Mouse (Mus musculus) kidney, embryonic 16.5 days (tissue): ENCODE measurements at regions not wholly inside any gene's neighbourhood (a gene's known extent, or its start where the extent isn't known, plus 50 kb on each side); places are given as distances from the start of the nearest gene placed in this dataset.
A peak's percentile ranks its signal among the peaks of the same experiment; 100 is the strongest.

Source experiments
- ATAC-seq: fragments of 200-750 bp; cut with Nextera tagmentation; 2 replicates; pipeline ENCODE4 v1.8.0; 2017; ENCODE audit warnings: moderate TSS enrichment; ENCODE audit not compliant: low FRiP score, low TSS enrichment
- H3K27ac ChIP-seq: fragments of 300-500 bp; sonication (generic); 2 replicates; pipeline ENCODE4 v1.5.1; 2014; ENCODE audit warnings: low read length
- H3K27me3 ChIP-seq: fragments of 300-500 bp; sonication (generic); 2 replicates; pipeline ENCODE4 v1.6.1; 2014; ENCODE audit warnings: low read length, control low read depth, mixed read lengths; ENCODE audit not compliant: insufficient read depth
- H3K36me3 ChIP-seq: fragments of 300-500 bp; sonication (generic); 2 replicates; pipeline ENCODE4 v1.6.1; 2014; ENCODE audit warnings: low read length, control low read depth, mixed read lengths; ENCODE audit not compliant: insufficient read depth
- H3K4me1 ChIP-seq: fragments of 300-500 bp; sonication (generic); 2 replicates; pipeline ENCODE4 v1.6.1; 2014; ENCODE audit warnings: low read length, control low read depth, mixed read lengths; ENCODE audit not compliant: insufficient read depth
- H3K4me2 ChIP-seq: fragments of 300-500 bp; sonication (generic); replicated peaks from 2 replicates; pipeline ENCODE4 v1.6.1; 2014; ENCODE audit warnings: low read depth, low read length
- H3K4me3 ChIP-seq: fragments of 300-500 bp; sonication (generic); 2 replicates; pipeline ENCODE4 v1.5.1; 2014; ENCODE audit warnings: mild to moderate bottlenecking, low read length
- H3K9ac ChIP-seq: fragments of 300-500 bp; sonication (generic); replicated peaks from 2 replicates; pipeline ENCODE4 v1.6.1; 2014; ENCODE audit warnings: low read length
- H3K9me3 ChIP-seq: fragments of 300-500 bp; sonication (generic); 2 replicates; pipeline ENCODE4 v1.6.1; 2016; ENCODE audit warnings: low read length, control low read depth
- WGBS: fragments of 180-500 bp; shearing (Covaris S2); extraction: QIAGEN DNeasy Blood & Tissue Kit; methylation state at CpG from one replicate; pipeline ENCODE4 v1.1.7; 2014; 5-methylcytosine and 5-hydroxymethylcytosine counted together

DNA sequence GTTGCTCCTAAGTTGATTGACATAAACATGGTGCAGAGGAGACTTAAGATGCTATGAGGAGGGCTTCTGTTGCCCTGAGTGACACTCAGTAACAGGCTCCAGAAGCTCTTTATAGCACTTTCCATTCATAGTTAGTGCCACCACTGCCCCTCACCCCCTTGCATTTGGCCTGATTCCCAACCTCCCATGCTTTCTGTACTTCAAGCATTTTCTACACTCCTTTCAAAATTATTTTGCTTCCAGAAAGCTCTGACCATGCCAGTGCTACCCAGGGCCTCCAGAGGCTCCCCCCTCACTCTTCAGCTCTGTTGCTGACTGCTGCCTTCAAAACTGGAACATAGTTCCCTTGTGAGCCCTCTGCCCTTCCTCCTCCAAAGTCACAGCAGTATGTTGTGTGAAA is 129.4 kb upstream of the Dph6 start:
- Histone ChIP-seq H3K9me3 (no peaks in the 10 kb centered on the region), H3K4me1 (no peaks in the 10 kb centered on the region), H3K4me3 (no peak overlapping the region), H3K9ac (no peak overlapping the region), H3K4me2 (no peak overlapping the region), H3K27me3 (no peaks in the 10 kb centered on the region), H3K36me3 (no peaks in the 10 kb centered on the region), H3K27ac (no peak overlapping the region)
- no peak for ATAC-seq

DNA sequence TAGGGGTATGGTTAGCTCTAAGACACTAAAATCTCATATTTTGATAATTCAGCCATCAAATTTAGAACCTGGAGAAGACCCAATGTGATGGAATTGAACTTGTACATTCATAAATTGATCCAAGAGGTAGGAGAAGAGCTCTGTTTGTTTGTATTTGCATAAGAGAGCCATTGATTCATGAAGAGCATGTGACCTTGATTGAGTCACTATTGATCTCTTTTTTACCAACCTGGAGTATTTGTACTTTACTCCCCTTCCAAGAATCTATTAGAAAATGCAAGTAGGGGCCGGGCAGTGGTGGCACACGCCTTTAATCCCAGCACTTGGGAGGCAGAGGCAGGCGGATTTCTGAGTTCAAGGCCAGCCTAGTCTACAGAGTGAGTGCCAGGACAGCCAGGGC is 133.5 kb upstream of the Dph6 start:
- no peak for ATAC-seq
- Histone ChIP-seq H3K36me3 (no peaks in the 10 kb centered on the region), H3K27me3 (no peaks in the 10 kb centered on the region), H3K4me2 (no peak overlapping the region), H3K4me1 (no peaks in the 10 kb centered on the region), H3K4me3 (no peak overlapping the region), H3K9me3 (no peaks in the 10 kb centered on the region), H3K27ac (no peak overlapping the region), H3K9ac (no peak overlapping the region)
- 100% methylated on average over 3 of the region's 3 CpGs for WGBS

DNA sequence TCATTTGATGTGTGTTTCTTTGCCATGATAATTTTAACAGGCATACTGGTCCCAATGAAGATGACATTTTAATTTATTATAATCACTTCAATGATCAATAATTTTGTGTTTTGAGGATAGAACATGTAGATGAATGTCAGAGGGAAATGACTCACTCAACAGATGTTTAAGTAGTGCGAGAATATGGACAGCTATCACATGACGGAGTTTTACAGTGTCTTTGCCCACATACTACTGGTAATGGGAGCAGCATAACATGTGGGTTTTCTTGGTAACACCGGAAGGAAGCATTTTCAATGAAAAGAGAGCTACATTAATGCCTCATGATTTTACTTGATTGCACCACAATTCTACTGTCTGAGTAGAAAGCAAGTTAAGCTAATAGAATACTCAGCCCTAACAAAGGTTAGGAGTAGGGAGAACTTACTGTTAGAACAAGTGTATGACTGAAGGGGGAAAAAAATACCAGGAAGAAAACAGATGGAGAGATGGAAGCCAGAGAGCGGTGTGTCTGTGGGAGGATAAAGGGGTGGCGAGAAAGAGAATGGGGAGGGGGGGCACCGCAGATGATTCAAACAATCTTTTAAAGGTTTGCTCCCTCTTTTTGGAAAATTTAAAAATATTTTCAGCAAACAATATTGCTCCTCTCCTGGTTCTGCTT is 142.0 kb upstream of the Dph6 start:
- Histone ChIP-seq H3K36me3 (no peaks in the 10 kb centered on the region), H3K4me2 (no peak overlapping the region), H3K4me3 (no peak overlapping the region), H3K9ac (no peak overlapping the region), H3K4me1 (no peaks in the 10 kb centered on the region), H3K27ac (no peak overlapping the region), H3K9me3 (no peaks in the 10 kb centered on the region), H3K27me3 (no peaks in the 10 kb centered on the region)
- ATAC-seq, result no peak
- 89% methylated on average over 6 of the region's 6 CpGs for WGBS

DNA sequence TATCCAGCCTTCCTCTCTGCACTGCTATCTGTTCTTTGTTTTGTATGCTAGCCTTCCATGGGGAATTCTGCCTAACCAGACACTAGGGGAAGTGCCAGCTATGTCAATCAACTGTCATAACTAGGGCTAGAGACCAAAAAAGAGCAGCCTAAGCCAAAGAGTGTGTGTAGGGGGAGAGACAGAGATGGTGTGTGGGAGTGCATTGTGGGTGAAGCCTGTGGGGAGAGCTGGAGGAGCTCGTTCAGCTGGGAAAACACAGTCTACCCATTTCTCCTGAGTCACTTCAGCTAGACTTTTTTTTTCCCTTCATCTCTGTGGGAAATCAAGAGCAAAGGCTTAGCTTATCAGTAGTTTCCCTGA is 142.5 kb upstream of the Dph6 start:
- 9% methylated on average over 1 of the region's 1 CpGs for WGBS
- no peak overlapping the region for H3K4me2 ChIP-seq

DNA sequence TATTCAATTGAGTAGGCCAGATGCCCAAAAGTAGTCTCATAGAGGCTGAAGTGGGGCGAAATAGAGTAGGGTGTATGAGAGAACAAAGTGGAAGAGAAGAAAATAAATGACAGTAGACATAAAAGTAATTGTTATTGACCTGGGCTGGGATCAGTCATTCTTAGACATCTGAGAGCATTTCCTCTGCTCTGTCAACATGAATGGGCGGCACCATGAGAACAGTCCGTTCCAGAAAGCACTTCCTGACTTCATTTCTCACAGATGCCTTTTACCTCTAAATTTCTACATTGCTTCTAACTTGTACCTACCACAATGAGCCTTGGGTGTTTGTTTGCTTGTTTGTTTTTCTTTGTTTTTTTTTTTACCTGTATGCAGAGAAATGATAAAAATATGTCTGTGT is 148.5 kb upstream of the Dph6 start:
- H3K27me3 ChIP-seq, result no peaks in the 10 kb centered on the region
- no peak overlapping the region for H3K9ac ChIP-seq
- H3K9me3 ChIP-seq, result no peaks in the 10 kb centered on the region
- H3K36me3 ChIP-seq, result no peaks in the 10 kb centered on the region
- H3K27ac ChIP-seq, result no peak overlapping the region
- WGBS, result 76% methylated on average over 3 of the region's 3 CpGs
- H3K4me3 ChIP-seq, result no peak overlapping the region
- no peak overlapping the region for H3K4me2 ChIP-seq
- no peak for ATAC-seq
- H3K4me1 ChIP-seq, result no peaks in the 10 kb centered on the region

More for the DNA sequence above, 142.5 kb upstream of the Dph6 start:
- Histone ChIP-seq H3K4me3 (no peak overlapping the region), H3K9ac (no peak overlapping the region), H3K27ac (no peak overlapping the region), H3K4me1 (no peaks in the 10 kb centered on the region), H3K9me3 (no peaks in the 10 kb centered on the region), H3K36me3 (no peaks in the 10 kb centered on the region), H3K27me3 (no peaks in the 10 kb centered on the region)
- no peak for ATAC-seq

DNA sequence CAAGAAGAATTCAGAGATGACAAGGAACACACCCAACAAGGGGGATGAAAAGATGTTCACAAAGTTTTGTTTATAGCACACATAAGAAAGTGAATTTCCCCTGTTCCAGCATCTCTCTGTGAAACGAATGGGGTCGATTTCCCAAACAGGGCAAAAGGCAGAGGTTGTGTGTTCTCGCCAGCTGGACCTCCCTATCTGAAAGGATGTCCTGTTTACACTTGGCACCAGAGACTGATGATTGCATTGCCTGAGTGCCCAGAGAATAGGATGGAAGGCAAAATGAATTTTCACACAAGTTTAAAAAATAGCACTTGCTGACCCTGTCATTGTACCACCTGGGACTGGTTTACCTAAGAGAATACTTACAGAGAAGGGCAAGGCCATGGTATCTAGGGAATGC is 149.2 kb upstream of the Dph6 start:
- H3K4me3 ChIP-seq, result no peak overlapping the region
- 61% methylated on average over 3 of the region's 3 CpGs for WGBS
- no peaks in the 10 kb centered on the region for H3K36me3 ChIP-seq

DNA sequence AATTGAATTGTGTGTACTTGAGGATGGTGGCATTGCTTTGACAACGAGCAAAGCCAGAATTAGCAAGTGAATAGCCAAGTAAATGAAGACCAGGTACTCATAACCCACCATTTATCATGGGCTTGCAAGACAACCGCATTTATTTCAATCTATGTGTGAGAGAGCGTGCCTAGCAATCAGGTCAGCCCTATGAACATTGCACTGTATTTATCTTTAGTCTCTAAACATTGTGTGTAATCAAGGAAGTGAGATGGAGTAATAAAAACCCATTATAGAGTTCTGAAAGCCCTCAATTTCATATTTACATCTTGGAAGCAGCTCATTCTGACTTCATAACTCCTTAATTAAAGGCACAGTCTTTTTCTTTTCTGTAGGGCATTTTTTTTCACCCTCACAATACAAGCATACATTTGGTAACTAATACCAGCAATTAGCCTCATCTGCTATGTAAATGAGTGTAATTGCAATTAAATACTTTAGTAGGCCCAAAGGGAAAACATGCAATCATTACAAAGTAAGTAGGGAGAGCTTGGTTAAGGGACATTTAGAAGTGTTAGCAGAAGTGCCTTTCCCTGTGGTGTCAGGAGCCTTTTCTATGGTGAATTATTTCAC is 150.8 kb upstream of the Dph6 start:
- Histone ChIP-seq H3K4me1 (no peaks in the 10 kb centered on the region), H3K27me3 (no peaks in the 10 kb centered on the region), H3K9ac (no peak overlapping the region), H3K27ac (no peak overlapping the region), H3K4me3 (no peak overlapping the region), H3K4me2 (no peak overlapping the region), H3K36me3 (no peaks in the 10 kb centered on the region), H3K9me3 (no peaks in the 10 kb centered on the region)
- ATAC-seq, result no peak
- WGBS, result 87% methylated on average over 3 of the region's 3 CpGs

More for the DNA sequence above, 149.2 kb upstream of the Dph6 start:
- H3K9me3 ChIP-seq, result no peaks in the 10 kb centered on the region
- ATAC-seq, result no peak
- H3K4me2 ChIP-seq, result no peak overlapping the region
- no peaks in the 10 kb centered on the region for H3K4me1 ChIP-seq
- H3K27ac ChIP-seq, result no peak overlapping the region
- no peaks in the 10 kb centered on the region for H3K27me3 ChIP-seq
- H3K9ac ChIP-seq, result no peak overlapping the region

DNA sequence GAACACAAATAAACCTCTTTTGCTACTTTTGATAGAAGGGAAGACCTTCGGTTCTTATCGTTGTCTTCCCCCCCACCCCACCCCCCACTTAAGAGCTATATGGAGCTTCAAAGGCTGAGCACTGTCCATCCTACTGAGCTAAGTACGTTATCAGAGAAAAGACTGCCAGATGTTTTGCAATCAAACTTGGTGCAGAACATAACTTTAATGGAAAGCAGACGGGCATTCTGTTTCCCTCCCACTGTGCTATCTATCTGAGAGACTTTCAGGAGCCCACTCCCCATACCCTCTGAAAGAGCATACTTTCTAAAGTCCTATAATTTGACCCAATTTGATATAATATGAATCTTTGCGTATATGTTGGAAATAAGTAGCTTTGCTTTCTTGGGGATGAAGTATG is 153.3 kb upstream of the Dph6 start:
- Histone ChIP-seq H3K4me2 (no peak overlapping the region), H3K9me3 (no peaks in the 10 kb centered on the region), H3K36me3 (no peaks in the 10 kb centered on the region), H3K9ac (no peak overlapping the region), H3K27ac (no peak overlapping the region), H3K4me3 (no peak overlapping the region), H3K4me1 (0 out of 2 replicates have a peak, but pooled peaks cover 3% of the 10 kb centered on the region), H3K27me3 (no peaks in the 10 kb centered on the region)
- ATAC-seq, result no peak
- WGBS, result 64% methylated on average over 5 of the region's 5 CpGs

DNA sequence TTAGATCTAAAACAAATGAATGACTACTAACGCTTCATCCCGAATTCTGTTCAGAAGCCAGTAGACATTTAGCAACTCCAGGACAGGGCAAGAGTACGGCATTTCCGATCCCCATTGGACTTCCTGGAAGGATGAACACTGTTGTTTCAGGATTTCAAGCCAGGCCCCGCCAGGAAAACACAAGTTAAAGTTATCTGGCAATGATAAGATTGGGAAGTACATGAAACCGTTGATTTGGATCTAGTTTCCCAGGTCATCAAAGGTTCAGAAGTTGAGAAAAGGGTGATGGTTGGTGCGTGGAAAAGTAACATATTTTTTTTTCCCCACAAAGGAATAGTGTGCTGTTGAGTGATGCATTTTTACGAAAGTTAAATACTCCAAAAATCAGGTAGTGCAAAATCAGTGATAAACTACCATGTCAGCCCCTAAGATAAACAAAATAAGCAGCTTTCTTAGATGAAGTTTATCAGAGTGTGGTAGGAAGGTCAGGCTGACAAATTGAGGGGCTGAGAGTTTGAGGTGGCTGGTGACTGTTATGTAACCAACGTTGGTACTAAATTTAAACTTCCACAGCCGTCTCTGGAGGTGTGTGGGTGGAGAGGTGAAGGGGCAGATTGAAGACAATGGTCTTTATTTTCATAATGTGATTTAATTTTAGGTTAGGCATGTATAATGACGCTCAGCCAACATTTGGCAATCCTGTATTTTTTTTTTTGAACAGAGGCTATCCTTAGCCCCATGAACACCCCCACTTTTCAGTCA is 157.6 kb upstream of the Dph6 start:
- Histone ChIP-seq H3K9ac (no peak overlapping the region), H3K9me3 (no peaks in the 10 kb centered on the region), H3K27ac (peak overlapping the region; percentile 26; the same call in 1 of the 2 replicates), H3K4me3 (no peak overlapping the region), H3K27me3 (no peaks in the 10 kb centered on the region), H3K36me3 (no peaks in the 10 kb centered on the region), H3K4me1 (peaks cover 8% of the 10 kb centered on the region; the same call in 1 of the 2 replicates), H3K4me2 (no peak overlapping the region)
- peak; percentile 42; the same call in 1 of the 2 replicates for ATAC-seq
- 43% methylated on average over 11 of the region's 11 CpGs for WGBS

DNA sequence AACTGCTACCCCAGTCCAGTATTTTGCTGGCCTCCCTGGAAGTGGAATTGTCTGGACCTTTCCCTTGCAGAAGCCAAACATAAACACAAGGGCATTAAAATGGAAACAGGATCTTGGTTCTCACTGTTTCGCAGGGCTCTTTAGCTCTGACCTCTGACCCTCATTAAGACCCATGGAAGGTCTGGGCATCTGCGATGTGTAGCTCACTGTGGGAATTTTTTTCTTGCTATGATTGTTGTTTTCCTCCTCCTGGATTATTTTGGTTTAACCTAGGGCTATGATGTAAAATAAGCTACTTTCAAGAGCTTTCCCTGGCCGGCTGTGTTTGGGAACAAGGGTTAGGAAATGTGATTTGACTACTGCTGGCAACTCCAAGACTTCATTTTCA is 158.1 kb upstream of the Dph6 start:
- H3K4me3 ChIP-seq, result no peak overlapping the region
- H3K27ac ChIP-seq, result no peak overlapping the region
- H3K27me3 ChIP-seq, result no peaks in the 10 kb centered on the region
- peaks cover 8% of the 10 kb centered on the region; the same call in 1 of the 2 replicates for H3K4me1 ChIP-seq
- ATAC-seq, result peak; percentile 69; the same call in 1 of the 2 replicates
- H3K4me2 ChIP-seq, result no peak overlapping the region
- H3K36me3 ChIP-seq, result no peaks in the 10 kb centered on the region
- 21% methylated on average over 3 of the region's 3 CpGs for WGBS
- H3K9ac ChIP-seq, result no peak overlapping the region
- H3K9me3 ChIP-seq, result no peaks in the 10 kb centered on the region
